Comparison of ENCODE assay signal across 17 mouse cellular contexts in the genomic region with DNA sequence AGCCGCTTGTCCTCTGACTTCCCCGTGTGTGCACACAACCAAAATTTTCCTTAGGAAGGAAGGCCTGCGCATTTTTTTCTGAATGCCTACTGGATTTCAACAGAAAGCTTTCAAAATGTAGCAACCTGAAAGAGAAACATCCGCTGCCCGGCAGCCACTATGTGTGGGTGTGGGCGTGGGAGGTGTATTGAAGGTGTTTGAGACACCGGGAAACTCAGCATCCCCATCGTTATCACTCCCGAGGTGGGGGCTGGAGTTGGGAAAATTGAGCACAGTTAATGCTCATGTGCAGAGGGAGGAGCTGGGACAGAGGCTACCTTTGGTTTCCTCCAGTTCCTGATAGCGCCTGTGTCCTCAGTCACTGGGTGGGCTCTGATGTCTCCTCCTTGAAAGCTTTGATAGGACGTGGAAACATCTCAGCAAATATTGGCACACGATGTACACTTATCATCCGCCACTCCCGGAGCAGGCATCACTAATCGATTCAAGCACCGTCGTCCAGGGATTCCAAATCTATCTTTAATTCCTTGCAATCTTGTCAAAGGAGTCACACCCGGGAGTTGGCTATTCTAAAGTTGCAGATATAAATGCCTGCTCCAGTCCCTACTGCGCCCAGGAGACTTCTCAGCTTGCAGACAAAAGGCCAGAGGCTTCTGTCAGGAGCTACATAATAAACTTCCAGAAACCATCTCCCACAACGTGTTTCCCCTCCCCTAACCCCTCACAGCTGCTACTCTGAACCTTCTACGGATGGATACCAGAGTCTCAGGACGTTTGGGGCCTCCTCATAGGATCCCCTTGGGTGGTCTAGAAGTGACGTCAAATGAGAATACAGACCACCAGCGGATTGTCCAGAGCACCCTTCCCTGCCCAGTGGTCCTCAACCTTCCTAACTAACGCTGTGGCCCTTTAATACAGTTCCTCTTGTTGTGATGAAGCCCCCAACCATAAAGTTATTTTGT. TPM values are rescaled to one million over a fixed set of nuclear protein-coding genes. Genes with fewer than 3 reads are reported as not detected.
DNase-seq lines count a peak whose midpoint lies in the region; ATAC-seq and TF ChIP-seq lines count a peak whose summit lies in the region.
"Had no signal": no experiment of that assay in that cellular context is flagged by ENCODE, and none has a peak within 500 bp of the region (broad histone marks: within the 10 kb centered on the region; RNA-seq: fewer than 3 reads in every experiment).

No protein-coding gene starts in this region.

- no peak for TF ChIP-seq CTCF in gastrocnemius, adult 2 months (IDR thresholded peaks at IDR 0.05)

- H3K4me3 ChIP-seq in gastrocnemius, adult 2 months: no peak overlapping the region
- no peak overlapping the region for H3K4me3 ChIP-seq in midbrain, embryonic 16.5 days (ENCODE audit: low read depth, low read length)
- H3K4me3 ChIP-seq: layer of hippocampus, adult 2 months; liver, embryonic 15.5 days had no signal

- H3K27me3 ChIP-seq in midbrain, embryonic 16.5 days (ENCODE audit: control insufficient read depth, insufficient read depth, low read depth, low read length): no peaks in the 10 kb centered on the region

- intact Hi-C loops in gastrocnemius, adult 2 months (cut with DNase I): no loop called here

- 66% methylated on average over 25 of the region's 25 CpGs for WGBS in midbrain, embryonic 16.5 days

- no peak for ATAC-seq in midbrain, embryonic 16.5 days

- peaks cover 3% of the 10 kb centered on the region; the same call in 1 of the 2 replicates for H3K4me1 ChIP-seq in midbrain, embryonic 16.5 days (ENCODE audit: control insufficient read depth, insufficient read depth, low read length)
- H3K4me1 ChIP-seq: liver, embryonic 15.5 days had no signal

- no peak overlapping the region for H3K27ac ChIP-seq in gastrocnemius, adult 2 months
- H3K27ac ChIP-seq in midbrain, embryonic 16.5 days (ENCODE audit: low read length): no peak overlapping the region
- H3K27ac ChIP-seq: layer of hippocampus, adult 2 months; liver, embryonic 15.5 days had no signal

- H3K9me3 ChIP-seq in midbrain, embryonic 16.5 days (replicated peaks; ENCODE audit: control insufficient read depth, low read length, poor library complexity, severe bottlenecking): no peaks in the 10 kb centered on the region
- H3K9me3 ChIP-seq: liver, embryonic 15.5 days had no signal

- DNase-seq in gastrocnemius, adult 2 months: peak; percentile 35
- DNase-seq in gastrocnemius, postnatal 4 days (ENCODE audit: low spot score in 2 of 2): no peak
- peak; percentile 55 to 61 for DNase-seq in left cerebral cortex, adult 18-20 months (ENCODE audit: low spot score in 2 of 2)
- no peak for DNase-seq in left cerebral cortex, adult 8-10 months (ENCODE audit: low spot score in 2 of 2)
- peak; percentile 73 to 78 for DNase-seq in right cerebral cortex, adult 2 months (ENCODE audit: low spot score in 2 of 2)
- DNase-seq in right cerebral cortex, postnatal 4 days: no peak
- DNase-seq in cerebellum, postnatal 10 days: no peak
- DNase-seq: adrenal gland, postnatal 10 days; B cell, adult 2 months; cerebellum, postnatal 14 days; kidney, adult 2 months; left cerebral cortex, postnatal 4 days; right cerebral cortex, postnatal 25 days; thymus, postnatal 4 days had no signal

- no peaks in the 10 kb centered on the region for H3K36me3 ChIP-seq in midbrain, embryonic 16.5 days (ENCODE audit: control insufficient read depth, insufficient read depth, low read length)
- H3K36me3 ChIP-seq: liver, embryonic 15.5 days had no signal

- H3K4me2 ChIP-seq in midbrain, embryonic 16.5 days (ENCODE audit: low read length): no peak overlapping the region
- H3K4me2 ChIP-seq: liver, embryonic 15.5 days had no signal

- H3K9ac ChIP-seq in midbrain, embryonic 16.5 days (ENCODE audit: low read depth, low read length): no peak overlapping the region
- H3K9ac ChIP-seq: liver, embryonic 15.5 days had no signal

RNA-seq across cellular contexts. Expression of a gene that starts 14.7 kb away (rescaled TPM):
- total RNA-seq in gastrocnemius, adult 2 months (2021): 100 to 1,000 TPM; 123 to 153 TPM
- total RNA-seq in gastrocnemius, postnatal 4 days (2021): 100 to 1,000 TPM; 168 to 179 TPM
- total RNA-seq in left cerebral cortex, adult 18-20 months (2021): 100 to 1,000 TPM; 177 to 208 TPM
- total RNA-seq in left cerebral cortex, adult 8-10 months (2022): 100 to 1,000 TPM; 171 to 184 (median 179) TPM
- 19.9 and 22.9 TPM in 2 replicates for polyA plus RNA-seq in midbrain, embryonic 16.5 days (2015; fragmentation: Nextera tagmentation; extraction: Ambion mirVana)

Comparison
In these comparisons a context has a peak if more than half of its experiments do, and no peak if none do; other contexts are left out.
1. DNase-seq: peak in gastrocnemius, adult 2 months (single experiment), left cerebral cortex, adult 18-20 months (2 of 2) and right cerebral cortex, adult 2 months (2 of 2); none in gastrocnemius, postnatal 4 days (0 of 2), left cerebral cortex, adult 8-10 months (0 of 2), right cerebral cortex, postnatal 4 days (single experiment) and cerebellum, postnatal 10 days (0 of 2).